10 mouse cellular contexts compared by ENCODE assay signal in the genomic region with DNA sequence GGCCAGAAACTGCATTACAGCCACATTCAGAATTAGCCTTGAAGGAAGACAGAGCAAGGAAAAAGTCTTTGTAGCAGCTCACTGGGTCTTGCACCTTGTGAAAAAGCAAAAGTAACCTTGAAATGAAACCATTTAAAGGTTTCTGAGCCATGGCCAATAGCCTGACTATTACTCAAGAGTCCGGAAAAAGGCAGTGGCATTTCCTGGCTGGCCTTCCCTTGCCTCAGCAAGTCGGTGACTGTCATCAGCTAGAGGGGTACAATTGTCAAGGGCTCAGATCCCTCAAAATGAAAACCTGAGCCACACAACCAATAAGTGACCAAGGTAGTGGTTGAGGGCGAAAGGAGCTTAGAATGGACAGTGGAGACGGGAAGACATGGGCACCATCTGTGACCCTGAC.
"Had no signal": no experiment of that assay in that cellular context is flagged by ENCODE, and none has a peak within 500 bp of the region (broad histone marks: within the 10 kb centered on the region; RNA-seq: fewer than 3 reads in every experiment).

No protein-coding gene starts in this region.

- ATAC-seq: midbrain, embryonic 13.5 days; midbrain, embryonic 16.5 days had no signal

- DNase-seq: kidney, postnatal 25 days; layer of hippocampus, adult 9-11 months; liver, embryonic 13.5 days; lung, adult 2 months; lung, postnatal 14 days; lung, postnatal 4 days; thymus, adult 18-20 months; thymus, postnatal 36 days had no signal
